Mouse (Mus musculus) CD4-positive naive resting alpha-beta T cell, adult 57 days (primary cell): Measurements from ENCODE around the gene Ate1. TPM values are rescaled to one million over a fixed set of nuclear protein-coding genes. Genes with fewer than 3 reads are reported as not detected.

Source experiments
- total RNA-seq: library from RNA; stranded (reverse); gene quantifications from one replicate; pipeline ENCODE4 v1.2.4, GENCODE M21; 2023

Ate1 gene
- total RNA-seq = 44.8 TPM

GRCm38 (mm10) chr7:130520049-130520425, at the start of gene Ate1:
Gene Ate1, minus strand, starts transcription at chr7:130520369.

Other genes with a start within 250 kb of the Ate1 start
- 116 TPM for gene Nsmce4a, start 52.7 kb upstream of the Ate1 start, total RNA-seq
- gene Tacc2, start 57.1 kb upstream of the Ate1 start, total RNA-seq = 14.0 TPM